Mouse (Mus musculus): ENCODE data around the gene 4931406C07Rik. TPM values are rescaled to one million over a fixed set of nuclear protein-coding genes. Genes with fewer than 3 reads are reported as not detected.
"Not testable (repeated sequence)": the region's sequence is repeated elsewhere in the genome, so short reads cannot be mapped to it uniquely, and the experiment has no call there.

Gene 4931406C07Rik
- 137 and 184 TPM in 2 replicates for polyA plus RNA-seq (2012; rRNA removed)

DNA sequence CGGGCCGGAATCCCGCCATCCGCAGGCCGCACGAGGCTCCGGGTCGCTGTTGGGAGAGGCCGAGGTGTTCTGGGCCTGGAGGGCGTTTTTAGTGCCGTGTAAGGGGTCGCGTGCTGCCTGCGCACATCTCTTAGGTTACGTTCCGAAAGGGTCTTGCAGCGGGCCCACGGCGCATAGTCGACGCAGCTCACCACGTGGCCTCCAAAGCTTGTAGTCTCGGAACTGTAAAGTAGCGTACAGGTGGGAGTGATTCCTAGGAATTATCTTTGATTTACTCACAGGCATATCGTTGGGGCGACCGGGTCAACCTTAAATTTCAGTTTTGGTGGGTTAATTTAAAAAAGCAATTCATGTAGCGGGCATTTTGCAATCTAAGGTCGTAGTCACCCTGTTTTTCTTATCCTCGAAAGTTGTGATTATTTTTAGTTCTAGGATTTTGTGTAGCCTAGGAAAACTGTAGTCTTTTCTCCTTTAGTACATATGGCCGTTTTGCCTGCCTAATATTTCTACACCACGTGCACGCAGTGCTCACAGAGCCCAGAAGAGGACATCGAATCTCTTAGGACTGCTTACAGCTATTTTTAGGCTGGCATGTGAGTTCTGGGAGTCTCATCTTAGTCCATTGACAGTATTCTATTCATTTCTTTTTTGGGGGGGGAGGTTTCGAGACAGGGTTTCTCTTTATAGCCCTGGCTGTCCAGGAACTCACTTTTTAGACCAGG lies at the start of gene 4931406C07Rik:
Gene 4931406C07Rik (minus strand): TSS at position 51 of the 722 bp plus-strand sequence.
- peak within 1 kb of the TSS; percentile 97 for H3K4me3 ChIP-seq (ENCODE audit: insufficient read depth, low read depth, low read length)
- WGBS, result under 1% methylated on average over 35 of the region's 35 CpGs

GRCm38 (mm10) chr9:15349925-15350324 lies 43.7 kb upstream of the 4931406C07Rik start:
- no peak overlapping the region for H3K4me3 ChIP-seq (ENCODE audit: insufficient read depth, low read depth, low read length)
- peaks cover 1% of the 10 kb centered on the region for H3K36me3 ChIP-seq (ENCODE audit: control insufficient read depth, insufficient read depth, low read length)
- H3K27me3 ChIP-seq (replicated peaks; ENCODE audit: control insufficient read depth, insufficient read depth, low read length), result no peaks in the 10 kb centered on the region
- H3K4me1 ChIP-seq (ENCODE audit: control insufficient read depth, insufficient read depth, low read length), result no peaks in the 10 kb centered on the region
- no peak overlapping the region for H3K27ac ChIP-seq (ENCODE audit: insufficient read depth, low read depth, low read length)
- DNase-seq, result no peak
- no peak for TF ChIP-seq CTCF (conservative IDR thresholded peaks at IDR 0.05; ENCODE audit: insufficient read depth, insufficient read length, low read depth, low read length)
- no peak for TF ChIP-seq POLR2A (IDR thresholded peaks at IDR 0.05; ENCODE audit: low read depth, low read length)
- WGBS, result 46% methylated on average over 2 of the region's 2 CpGs

More for the DNA sequence above, at the start of gene 4931406C07Rik:
- Histone ChIP-seq H3K4me1 (ENCODE audit: control insufficient read depth, insufficient read depth, low read length) (peaks cover 6% of the 10 kb centered on the region; the same call in 1 of the 2 replicates), H3K27me3 (replicated peaks; ENCODE audit: control insufficient read depth, insufficient read depth, low read length) (no peaks in the 10 kb centered on the region), H3K36me3 (ENCODE audit: control insufficient read depth, insufficient read depth, low read length) (peaks cover 10% of the 10 kb centered on the region), H3K27ac (ENCODE audit: insufficient read depth, low read depth, low read length) (peak within 1 kb of the TSS; percentile 84)
- TF ChIP-seq CTCF (conservative IDR thresholded peaks at IDR 0.05; ENCODE audit: insufficient read depth, insufficient read length, low read depth, low read length) (no peak), POLR2A (IDR thresholded peaks at IDR 0.05; ENCODE audit: low read depth, low read length) (no peak)
- no peak for DNase-seq

GRCm38 (mm10) chr9:15337776-15338175 lies 31.5 kb upstream of the 4931406C07Rik start:
- Histone ChIP-seq H3K27me3 (replicated peaks; ENCODE audit: control insufficient read depth, insufficient read depth, low read length) (no peaks in the 10 kb centered on the region), H3K4me3 (ENCODE audit: insufficient read depth, low read depth, low read length) (no peak overlapping the region), H3K27ac (ENCODE audit: insufficient read depth, low read depth, low read length) (no peak overlapping the region), H3K4me1 (ENCODE audit: control insufficient read depth, insufficient read depth, low read length) (no peaks in the 10 kb centered on the region), H3K36me3 (ENCODE audit: control insufficient read depth, insufficient read depth, low read length) (peaks cover 9% of the 10 kb centered on the region)
- peak; percentile 74 for DNase-seq
- WGBS, result 67% methylated on average over 4 of the region's 4 CpGs
- TF ChIP-seq CTCF (conservative IDR thresholded peaks at IDR 0.05; ENCODE audit: insufficient read depth, insufficient read length, low read depth, low read length) (no peak), POLR2A (IDR thresholded peaks at IDR 0.05; ENCODE audit: low read depth, low read length) (no peak)

DNA sequence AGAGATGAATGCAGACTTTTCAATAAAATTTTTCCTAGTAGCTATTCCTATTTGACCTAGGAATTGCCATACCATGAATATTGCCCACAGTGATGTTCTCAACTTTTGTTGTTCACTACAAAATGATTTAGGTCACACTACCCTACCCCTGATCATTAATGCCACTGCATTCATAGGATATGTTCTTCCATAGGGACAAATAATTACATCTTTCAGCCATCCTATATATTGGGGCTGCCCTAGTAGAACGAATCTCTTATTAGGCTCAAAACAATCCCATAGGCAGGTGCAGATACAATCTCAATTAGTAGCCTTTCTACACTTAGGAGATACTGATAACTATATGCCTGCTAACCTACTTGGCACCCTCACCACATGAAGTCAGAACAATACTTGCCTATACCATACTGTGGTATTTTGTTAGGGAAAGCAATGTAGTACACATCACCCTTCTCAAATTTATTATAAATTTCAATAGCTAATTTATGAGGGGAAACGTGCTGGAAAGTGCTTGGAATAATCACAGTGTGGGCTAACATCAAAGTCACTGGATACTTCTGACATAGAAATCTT lies 12.0 kb upstream of the 4931406C07Rik start:
- Histone ChIP-seq H3K4me1 (ENCODE audit: control insufficient read depth, insufficient read depth, low read length) (no peaks in the 10 kb centered on the region), H3K27ac (ENCODE audit: insufficient read depth, low read depth, low read length) (no peak overlapping the region), H3K27me3 (replicated peaks; ENCODE audit: control insufficient read depth, insufficient read depth, low read length) (no peaks in the 10 kb centered on the region), H3K4me3 (ENCODE audit: insufficient read depth, low read depth, low read length) (no peak overlapping the region), H3K36me3 (ENCODE audit: control insufficient read depth, insufficient read depth, low read length) (peaks cover 11% of the 10 kb centered on the region)
- WGBS, result 73% methylated on average over 2 of the region's 2 CpGs
- TF ChIP-seq CTCF (conservative IDR thresholded peaks at IDR 0.05; ENCODE audit: insufficient read depth, insufficient read length, low read depth, low read length) (no peak), POLR2A (IDR thresholded peaks at IDR 0.05; ENCODE audit: low read depth, low read length) (no peak)
- DNase-seq, result no peak

DNA sequence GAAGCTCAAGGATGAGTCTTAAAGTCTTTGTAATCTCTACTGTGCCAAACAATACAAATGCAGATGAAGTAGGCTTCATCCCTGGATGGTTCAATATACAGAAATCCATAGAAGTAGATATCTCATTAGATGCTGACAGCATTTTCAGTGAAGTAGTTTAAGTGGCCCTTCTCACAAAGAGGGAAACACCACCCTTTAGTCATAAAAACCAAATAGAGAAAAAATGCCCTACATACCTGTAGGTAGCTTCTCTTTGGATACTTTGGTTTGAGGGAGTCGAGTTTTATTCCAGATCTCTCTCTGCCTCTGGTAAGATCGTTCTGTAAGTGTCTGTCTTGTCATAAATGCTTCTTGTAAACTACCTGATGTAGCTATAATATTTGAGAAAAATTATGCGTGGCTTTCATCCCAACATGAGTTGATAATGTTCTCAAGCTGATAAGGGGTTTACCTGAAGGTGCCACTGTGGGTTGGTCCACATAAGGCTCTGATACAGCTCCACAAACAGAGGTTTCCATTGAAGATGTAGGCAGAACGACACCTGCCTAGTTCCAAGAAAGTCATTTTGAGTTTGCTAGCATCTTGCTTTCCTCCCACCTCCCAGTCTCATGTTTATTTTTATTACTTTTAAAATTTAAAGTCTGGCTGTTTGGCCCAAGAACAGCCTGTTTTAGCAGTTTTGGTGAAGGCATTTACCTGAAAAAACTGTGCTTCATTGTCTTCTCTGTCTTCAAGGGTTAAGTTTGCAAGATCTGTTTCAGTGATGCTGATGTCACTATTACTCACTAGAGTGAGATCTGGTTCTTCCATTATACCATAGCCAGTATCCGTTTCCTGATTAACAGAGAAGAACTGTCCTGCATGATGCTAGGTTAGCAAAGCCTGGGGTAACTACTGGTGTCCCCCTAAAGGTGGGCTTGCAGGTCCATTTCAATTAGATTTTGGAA lies 11.2 kb upstream of the 4931406C07Rik start:
- no peak for DNase-seq
- Histone ChIP-seq H3K4me3 (ENCODE audit: insufficient read depth, low read depth, low read length) (no peak overlapping the region), H3K4me1 (ENCODE audit: control insufficient read depth, insufficient read depth, low read length) (no peaks in the 10 kb centered on the region), H3K36me3 (ENCODE audit: control insufficient read depth, insufficient read depth, low read length) (peaks cover 13% of the 10 kb centered on the region), H3K27me3 (replicated peaks; ENCODE audit: control insufficient read depth, insufficient read depth, low read length) (no peaks in the 10 kb centered on the region), H3K27ac (ENCODE audit: insufficient read depth, low read depth, low read length) (no peak overlapping the region)
- 68% methylated on average over 5 of the region's 5 CpGs for WGBS
- no peak for TF ChIP-seq CTCF (conservative IDR thresholded peaks at IDR 0.05; ENCODE audit: insufficient read depth, insufficient read length, low read depth, low read length)
- TF ChIP-seq POLR2A (IDR thresholded peaks at IDR 0.05; ENCODE audit: low read depth, low read length), result no peak

DNA sequence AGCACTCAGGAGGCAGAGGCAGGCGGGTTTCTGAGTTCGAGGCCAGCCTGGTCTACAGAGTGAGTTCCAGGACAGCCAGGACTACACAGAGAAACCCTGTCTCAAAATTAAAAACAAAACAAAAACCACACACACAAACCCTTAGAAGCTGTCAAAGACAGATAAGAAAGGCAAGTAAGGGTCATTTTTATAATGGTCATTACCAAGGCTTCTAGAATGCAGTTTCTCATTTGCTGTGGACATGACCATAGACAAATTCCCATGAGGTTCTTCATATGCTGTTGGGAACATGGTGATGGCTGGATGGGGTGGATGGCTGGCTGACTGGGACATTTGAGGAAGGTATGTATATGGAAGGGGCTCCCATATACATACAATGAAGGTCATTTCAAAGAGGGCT lies 10.0 kb upstream of the 4931406C07Rik start:
- H3K4me1 ChIP-seq (ENCODE audit: control insufficient read depth, insufficient read depth, low read length); H3K4me3 ChIP-seq (ENCODE audit: insufficient read depth, low read depth, low read length); DNase-seq; H3K27ac ChIP-seq (ENCODE audit: insufficient read depth, low read depth, low read length); H3K27me3 ChIP-seq (replicated peaks; ENCODE audit: control insufficient read depth, insufficient read depth, low read length): not testable (repeated sequence)
- WGBS, result 100% methylated on average over 2 of the region's 2 CpGs
- H3K36me3 ChIP-seq (ENCODE audit: control insufficient read depth, insufficient read depth, low read length), result peaks cover 17% of the 10 kb centered on the region

- WGBS, result 95% methylated on average over 1 of the region's 1 CpGs
- Histone ChIP-seq H3K4me3 (ENCODE audit: insufficient read depth, low read depth, low read length) (no peak overlapping the region), H3K27me3 (replicated peaks; ENCODE audit: control insufficient read depth, insufficient read depth, low read length) (no peaks in the 10 kb centered on the region), H3K36me3 (ENCODE audit: control insufficient read depth, insufficient read depth, low read length) (peaks cover 21% of the 10 kb centered on the region), H3K4me1 (ENCODE audit: control insufficient read depth, insufficient read depth, low read length) (no peaks in the 10 kb centered on the region), H3K27ac (ENCODE audit: insufficient read depth, low read depth, low read length) (no peak overlapping the region)
- DNase-seq, result no peak
- TF ChIP-seq CTCF (conservative IDR thresholded peaks at IDR 0.05; ENCODE audit: insufficient read depth, insufficient read length, low read depth, low read length), result no peak
- no peak for TF ChIP-seq POLR2A (IDR thresholded peaks at IDR 0.05; ENCODE audit: low read depth, low read length)
Observed at GRCm38 (mm10) chr9:15314619-15315018, 8.4 kb upstream of the 4931406C07Rik start.
